Mouse (Mus musculus): Measurements from ENCODE around the gene Lingo1.

DNA sequence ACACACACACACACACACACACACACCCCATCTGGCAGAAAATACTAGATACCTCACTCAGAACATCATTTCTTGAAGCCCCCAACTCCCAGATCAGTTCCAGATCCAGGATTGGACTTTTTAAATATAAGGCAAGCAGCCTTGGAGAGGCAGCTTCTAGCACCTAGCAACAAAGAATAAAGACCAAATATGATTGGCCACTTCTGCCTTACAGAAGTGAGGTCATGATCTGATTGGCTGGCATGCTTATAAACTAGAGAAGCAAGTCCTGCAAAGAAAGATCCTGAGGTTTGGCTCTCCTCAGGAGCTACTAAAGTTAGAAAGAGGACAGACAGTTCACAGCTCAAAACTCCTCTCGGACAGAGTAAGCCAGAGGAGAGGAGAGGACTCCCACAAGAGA is 14.6 kb upstream of the Lingo1 start:
- no peak for TF ChIP-seq POLR2A (IDR thresholded peaks at IDR 0.05; ENCODE audit: insufficient read length, low read depth)
- no peak for TF ChIP-seq USF1 (IDR thresholded peaks at IDR 0.05; ENCODE audit: low read depth)
- TF ChIP-seq REST (IDR thresholded peaks at IDR 0.05; ENCODE audit: insufficient read depth, insufficient read length) = no peak
- TF ChIP-seq POLR2AphosphoS2 (IDR thresholded peaks at IDR 0.05; ENCODE audit: insufficient read length, low read depth) = no peak
- no peak for TF ChIP-seq E2F4 (IDR thresholded peaks at IDR 0.05; ENCODE audit: insufficient read depth)
- no peak for TF ChIP-seq CEBPB (IDR thresholded peaks at IDR 0.05; ENCODE audit: insufficient read depth, poor library complexity, severe bottlenecking)
- no peak for TF ChIP-seq MAX (IDR thresholded peaks at IDR 0.05; ENCODE audit: low read depth)
- no peak for TF ChIP-seq TCF12 (IDR thresholded peaks at IDR 0.05; ENCODE audit: insufficient read depth, poor library complexity, severe bottlenecking)
- no peak for TF ChIP-seq MYOD1 (IDR thresholded peaks at IDR 0.05; ENCODE audit: control insufficient read depth in 1 of 3, insufficient read length in 2 of 3, low read depth in 2 of 3)
- no peak for TF ChIP-seq MYOG (IDR thresholded peaks at IDR 0.05; ENCODE audit: control insufficient read depth in 1 of 3, insufficient read depth in 1 of 3, insufficient read length in 2 of 3, low read depth in 2 of 3)
- TF ChIP-seq SRF (IDR thresholded peaks at IDR 0.05; ENCODE audit: control insufficient read depth, insufficient read length, low read depth) = no peak
- no peak for TF ChIP-seq TCF3 (IDR thresholded peaks at IDR 0.05; ENCODE audit: insufficient read length, low read depth)

Data from myocyte (in vitro differentiated cells).